Mouse (Mus musculus) ES-Bruce4 (cell line): ENCODE measurements around the gene Vps52. TPM values are rescaled to one million over a fixed set of nuclear protein-coding genes. Genes with fewer than 3 reads are reported as not detected.

ENCODE experiments used
- H3K27ac ChIP-seq: 2 replicates; pipeline ENCODE4 v1.5.1; 2012; ENCODE audit warnings: low read length, inconsistent platforms; ENCODE audit not compliant: insufficient read depth
- H3K27me3 ChIP-seq: 2 replicates; pipeline ENCODE4 v1.6.1; 2012; ENCODE audit warnings: mild to moderate bottlenecking, low read length, inconsistent platforms; ENCODE audit not compliant: control insufficient read depth, poor library complexity, insufficient read depth, severe bottlenecking
- H3K36me3 ChIP-seq: 2 replicates; pipeline ENCODE4 v1.6.1; 2012; ENCODE audit warnings: inconsistent platforms, mild to moderate bottlenecking, low read length, moderate library complexity; ENCODE audit not compliant: control insufficient read depth, poor library complexity, insufficient read depth, severe bottlenecking
- H3K4me1 ChIP-seq: one replicate; pipeline ENCODE4 v1.8.1; 2011; ENCODE audit warnings: low read length; ENCODE audit not compliant: control insufficient read depth, insufficient read depth
- H3K4me3 ChIP-seq: 2 replicates; pipeline ENCODE4 v1.5.1; 2011; ENCODE audit warnings: low read depth, mild to moderate bottlenecking, low read length
- H3K9ac ChIP-seq: 2 replicates; pipeline ENCODE4 v1.6.1; 2012; ENCODE audit warnings: low read depth, mild to moderate bottlenecking, inconsistent platforms; ENCODE audit not compliant: poor library complexity, severe bottlenecking
- H3K9me3 ChIP-seq: replicated peaks from 2 replicates; pipeline ENCODE4 v1.6.1; 2012; ENCODE audit warnings: mild to moderate bottlenecking, low read length, inconsistent platforms; ENCODE audit not compliant: control insufficient read depth, poor library complexity, insufficient read depth, severe bottlenecking
- CTCF ChIP-seq: IDR thresholded peaks from one replicate; pipeline ENCODE4 v1.8.1; 2011; ENCODE audit warnings: low read depth, low read length
- EP300 ChIP-seq: IDR thresholded peaks from 2 replicates; pipeline ENCODE4 v1.6.1; 2011; ENCODE audit warnings: low read depth, low read length; ENCODE audit not compliant: insufficient read depth
- POLR2A ChIP-seq: IDR thresholded peaks from one replicate; pipeline ENCODE4 v1.8.1; 2011; ENCODE audit warnings: low read length; ENCODE audit not compliant: insufficient read depth
- polyA plus RNA-seq: library from polyadenylated mRNA; stranded (reverse); fragments of >200 nt; gene quantifications from 2 replicates; pipeline ENCODE4 v1.2.4, GENCODE M21; 2011; ENCODE audit warnings: low read depth; ENCODE audit not compliant: missing spikeins, insufficient read depth, insufficient read length

The Vps52 gene
- polyA plus RNA-seq, 1 experiment = 19.0 TPM

DNA sequence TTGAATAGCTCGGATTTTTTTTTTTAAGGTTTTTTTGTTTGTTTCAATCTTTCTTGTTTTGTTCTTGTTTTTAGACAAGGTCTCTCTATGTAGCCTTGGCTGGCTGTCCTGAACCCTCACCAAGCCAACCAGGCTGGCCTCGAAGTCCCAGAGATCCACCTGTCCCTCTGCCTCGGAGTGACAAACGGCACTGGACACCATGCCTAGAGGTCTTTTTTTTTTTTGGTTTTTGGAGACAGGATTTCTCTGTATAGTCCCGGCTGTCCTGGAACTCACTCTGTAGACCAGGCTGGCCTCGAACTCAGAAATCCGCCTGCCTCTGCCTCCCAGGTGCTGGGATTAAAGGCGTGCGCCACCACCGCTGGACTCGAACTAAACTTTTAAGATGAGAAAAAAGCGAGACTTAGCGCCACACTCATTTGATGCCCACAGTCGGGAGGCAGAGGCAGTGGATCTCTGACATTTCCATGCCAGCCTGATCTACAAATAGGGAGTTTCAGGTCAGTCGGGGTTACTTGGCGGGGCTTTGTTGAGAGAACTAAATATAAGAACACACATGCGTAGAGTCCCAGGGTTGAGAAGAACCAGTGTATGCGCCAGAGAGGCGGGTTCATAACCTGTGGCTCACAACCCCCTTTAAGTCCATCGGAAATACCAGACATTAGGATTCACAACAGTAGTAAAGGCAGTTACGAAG lies 27.2 kb upstream of the Vps52 start:
- peak overlapping the region; percentile 96 for H3K4me3 ChIP-seq
- H3K9ac ChIP-seq = peak overlapping the region; percentile 91
- H3K27ac ChIP-seq = no peak overlapping the region
- H3K36me3 ChIP-seq = no peaks in the 10 kb centered on the region
- no peaks in the 10 kb centered on the region for H3K9me3 ChIP-seq
- no peaks in the 10 kb centered on the region for H3K4me1 ChIP-seq
- no peak for TF ChIP-seq EP300
- no peak for TF ChIP-seq POLR2A
- no peak for TF ChIP-seq CTCF
- no peaks in the 10 kb centered on the region for H3K27me3 ChIP-seq

DNA sequence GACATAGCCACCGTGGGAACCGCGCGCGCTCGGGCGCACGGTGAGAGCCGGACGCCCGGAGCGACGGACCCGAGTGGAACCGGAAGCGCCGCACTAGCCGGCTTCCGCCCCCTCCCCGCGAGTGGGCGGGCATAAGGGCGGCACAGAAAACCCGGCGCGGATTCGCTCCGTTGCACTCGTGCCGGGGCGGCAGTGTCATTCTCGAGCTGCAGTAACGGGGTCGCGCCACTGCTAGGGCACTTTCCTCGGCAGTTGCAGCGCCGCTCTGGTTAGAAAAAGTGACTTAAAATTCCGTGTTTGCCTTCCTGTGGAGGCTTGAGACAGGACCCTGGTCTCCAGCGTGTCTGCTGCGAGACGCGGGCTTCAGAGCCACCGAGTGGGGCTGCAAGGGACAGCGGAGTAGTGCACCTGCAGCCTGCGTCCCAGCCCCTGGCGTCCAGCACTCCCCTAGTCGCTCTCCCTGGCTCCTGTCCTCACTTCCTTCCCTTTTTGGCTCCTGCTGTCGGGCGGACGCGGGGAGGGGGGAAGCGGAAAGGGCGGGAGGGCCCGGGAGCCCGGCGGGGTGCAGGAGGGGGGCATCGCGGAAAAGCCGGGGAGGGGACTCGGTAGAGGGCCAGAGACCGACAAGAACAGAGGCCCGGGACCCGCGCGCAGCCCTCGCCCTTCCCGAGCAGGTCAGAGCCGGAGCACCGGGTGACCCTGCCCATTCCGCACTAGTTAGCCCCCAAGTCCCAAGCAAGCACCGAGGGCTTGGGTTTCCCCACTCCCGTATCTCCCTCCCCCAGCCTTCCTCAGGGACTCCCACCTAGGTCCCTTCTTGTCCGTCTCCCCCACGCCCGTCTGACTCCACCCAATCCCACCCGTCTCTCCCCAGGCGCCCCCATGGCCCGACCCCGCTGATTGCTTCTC lies 26.0 kb upstream of the Vps52 start, which contains the start of gene Rgl2:
Gene Rgl2 (plus strand): TSS at position 173 of the 909 bp plus-strand sequence.
- Histone ChIP-seq H3K4me3 (peak within 1 kb of the TSS; percentile 96), H3K4me1 (peaks cover 2% of the 10 kb centered on the region), H3K27ac (peak within 1 kb of the TSS; percentile 68), H3K27me3 (no peaks in the 10 kb centered on the region), H3K36me3 (no peaks in the 10 kb centered on the region), H3K9me3 (no peaks in the 10 kb centered on the region), H3K9ac (peak within 1 kb of the TSS; percentile 91)
- TF ChIP-seq POLR2A (peak; percentile 35), CTCF (no peak), EP300 (peak; percentile 55; the same call in 1 of the 2 replicates)

DNA sequence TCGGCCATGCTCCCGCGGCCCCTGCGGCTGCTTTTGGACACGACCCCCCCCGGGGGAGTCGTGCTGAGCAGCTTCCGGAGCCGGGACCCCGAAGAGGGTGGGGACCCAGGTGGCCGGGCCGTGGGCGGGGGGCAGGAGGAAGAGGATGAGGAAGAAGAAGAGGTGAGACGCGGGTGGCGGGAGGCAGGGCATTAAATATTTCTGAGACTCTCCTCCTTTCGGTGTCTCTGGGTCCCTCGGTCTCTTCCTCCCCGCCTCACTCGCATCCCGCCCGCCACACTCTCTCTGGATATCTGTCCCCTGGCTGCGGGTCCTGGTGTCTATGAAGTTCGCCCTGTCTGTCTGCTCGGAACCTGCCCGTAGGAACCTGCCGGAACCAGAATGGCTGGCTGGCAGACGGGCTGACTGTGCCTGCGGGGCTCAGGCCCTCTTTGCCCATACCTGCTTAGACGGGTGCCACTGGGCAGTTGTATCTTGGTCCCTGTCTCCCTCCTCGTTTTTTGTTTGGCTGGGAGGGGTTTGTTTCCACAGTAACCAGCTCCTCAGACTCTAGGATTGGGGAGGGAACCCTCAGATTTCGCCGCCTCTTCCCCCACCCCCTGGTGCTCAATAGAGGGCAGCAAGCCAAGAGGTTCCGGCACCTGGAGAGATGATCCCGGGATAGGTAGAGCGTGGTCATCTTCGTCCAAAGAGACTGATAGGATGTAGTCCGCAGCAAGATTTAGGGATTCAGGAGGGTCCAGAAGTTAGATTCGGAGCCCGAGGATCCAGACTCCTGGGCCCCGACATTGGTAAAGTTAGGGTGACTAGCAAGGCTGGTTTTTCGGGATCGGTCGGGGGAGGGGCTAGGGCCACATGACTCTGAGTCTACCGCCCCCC lies 25.1 kb upstream of the Vps52 start:
- H3K4me3 ChIP-seq = peak overlapping the region; percentile 91
- no peaks in the 10 kb centered on the region for H3K9me3 ChIP-seq
- peak overlapping the region; percentile 35; the same call in 1 of the 2 replicates for H3K27ac ChIP-seq
- H3K27me3 ChIP-seq = no peaks in the 10 kb centered on the region
- TF ChIP-seq CTCF (no peak), POLR2A (no peak), EP300 (no peak)
- no peaks in the 10 kb centered on the region for H3K36me3 ChIP-seq
- H3K4me1 ChIP-seq = peaks cover 2% of the 10 kb centered on the region
- H3K9ac ChIP-seq = peak overlapping the region; percentile 91

DNA sequence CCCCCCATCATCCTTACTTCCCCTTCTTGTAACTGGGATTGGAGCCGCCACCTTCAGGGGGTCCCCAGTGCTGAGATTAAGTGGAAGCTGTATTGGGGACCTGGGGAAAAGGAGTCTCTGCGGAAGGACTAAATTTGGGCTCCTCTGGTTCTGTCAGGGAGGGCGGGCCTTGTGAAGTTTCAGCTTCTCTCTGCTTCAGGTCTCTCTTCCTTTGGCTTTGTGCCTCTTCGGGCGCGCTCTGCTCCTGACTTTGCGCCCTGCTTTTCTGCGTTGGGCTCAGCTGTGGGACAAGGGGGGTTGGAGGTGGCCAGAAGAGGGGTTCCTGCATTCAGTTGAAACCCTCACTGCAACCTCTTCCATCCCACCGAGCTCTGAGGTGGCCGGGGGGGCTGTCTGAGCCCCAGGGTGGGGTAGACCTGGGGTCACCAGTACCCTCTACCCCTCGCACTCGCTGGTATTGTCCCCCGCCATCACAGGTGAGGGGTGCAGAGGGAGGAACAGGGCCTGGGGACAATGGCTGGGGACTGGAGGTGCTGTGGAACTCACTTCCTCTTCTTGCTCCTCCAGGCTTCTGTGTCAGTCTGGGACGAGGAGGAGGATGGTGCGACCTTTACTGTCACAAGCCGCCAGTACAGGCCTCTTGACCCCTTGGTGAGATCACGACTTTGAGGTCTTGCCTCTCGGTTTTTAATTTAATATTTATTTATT lies 24.3 kb upstream of the Vps52 start:
- H3K9me3 ChIP-seq = no peaks in the 10 kb centered on the region
- H3K36me3 ChIP-seq = no peaks in the 10 kb centered on the region
- H3K27me3 ChIP-seq = no peaks in the 10 kb centered on the region
- H3K27ac ChIP-seq = peak overlapping the region; percentile 35
- H3K4me3 ChIP-seq = peak overlapping the region; percentile 91
- H3K4me1 ChIP-seq = peaks cover 2% of the 10 kb centered on the region
- H3K9ac ChIP-seq = peak overlapping the region; percentile 91
- no peak for TF ChIP-seq CTCF
- TF ChIP-seq EP300 = no peak
- TF ChIP-seq POLR2A = no peak

DNA sequence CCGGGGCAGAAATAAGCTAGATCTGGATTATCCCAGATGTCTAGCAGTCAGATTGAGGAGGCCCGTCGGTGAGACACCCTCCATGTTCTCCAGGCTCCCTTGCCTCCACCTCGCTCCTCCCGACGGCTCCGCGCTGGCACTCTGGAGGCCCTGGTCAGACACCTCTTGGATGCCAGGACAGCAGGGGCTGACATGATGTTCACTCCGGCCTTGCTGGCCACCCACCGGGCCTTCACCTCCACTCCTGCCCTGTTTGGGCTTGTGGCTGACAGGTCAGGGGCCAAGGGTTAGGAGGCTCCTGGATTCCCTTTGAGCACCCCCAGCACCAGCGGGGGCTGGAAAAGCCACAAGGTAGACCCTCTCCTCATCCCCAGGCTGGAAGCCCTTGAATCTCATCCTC lies 23.7 kb upstream of the Vps52 start:
- Histone ChIP-seq H3K9me3 (no peaks in the 10 kb centered on the region), H3K4me1 (peaks cover 2% of the 10 kb centered on the region), H3K9ac (no peak overlapping the region; the same call in 1 of the 2 replicates), H3K36me3 (no peaks in the 10 kb centered on the region), H3K27me3 (no peaks in the 10 kb centered on the region), H3K4me3 (no peak overlapping the region), H3K27ac (no peak overlapping the region)
- no peak for TF ChIP-seq EP300
- no peak for TF ChIP-seq CTCF
- TF ChIP-seq POLR2A = no peak
